Comparison of ENCODE assay signal across 15 mouse cellular contexts in genomic region chr2:13751691-13752090, GRCm38 (mm10).
"Had no signal": no experiment of that assay in that cellular context is flagged by ENCODE, and none has a peak within 500 bp of the region (broad histone marks: within the 10 kb centered on the region; RNA-seq: fewer than 3 reads in every experiment).

No protein-coding gene starts in this region.

- H3K27me3 ChIP-seq: kidney, embryonic 15.5 days; limb, embryonic 15.5 days; liver, embryonic 12.5 days; neural tube, embryonic 13.5 days; stomach, embryonic 15.5 days had no signal

- H3K27ac ChIP-seq: kidney, embryonic 15.5 days; limb, embryonic 15.5 days; liver, embryonic 12.5 days; neural tube, embryonic 13.5 days; stomach, embryonic 15.5 days had no signal

- H3K36me3 ChIP-seq: kidney, embryonic 15.5 days; limb, embryonic 15.5 days; liver, embryonic 12.5 days; neural tube, embryonic 13.5 days; stomach, embryonic 15.5 days had no signal

- H3K4me2 ChIP-seq: kidney, embryonic 15.5 days; limb, embryonic 15.5 days; liver, embryonic 12.5 days; lung, embryonic 14.5 days; neural tube, embryonic 13.5 days; stomach, embryonic 15.5 days had no signal

- H3K9ac ChIP-seq: kidney, embryonic 15.5 days; limb, embryonic 15.5 days; liver, embryonic 12.5 days; lung, embryonic 14.5 days; neural tube, embryonic 13.5 days; stomach, embryonic 15.5 days had no signal

- H3K9me3 ChIP-seq: kidney, embryonic 15.5 days; limb, embryonic 15.5 days; liver, embryonic 12.5 days; stomach, embryonic 15.5 days had no signal

- DNase-seq: kidney, adult 2 months; kidney, postnatal 36 days; layer of hippocampus, adult 9-11 months; layer of hippocampus, postnatal 36 days; lung, embryonic 14.5 days; lung, postnatal 10 days; lung, postnatal 4 days; right cerebral cortex, postnatal 14 days; thymus, postnatal 4 days had no signal

- H3K4me3 ChIP-seq: kidney, embryonic 15.5 days; limb, embryonic 15.5 days; liver, embryonic 12.5 days; neural tube, embryonic 13.5 days; stomach, embryonic 15.5 days had no signal

- H3K4me1 ChIP-seq: kidney, embryonic 15.5 days; limb, embryonic 15.5 days; liver, embryonic 12.5 days; neural tube, embryonic 13.5 days; stomach, embryonic 15.5 days had no signal

- ATAC-seq: intestine, embryonic 16.5 days; liver, embryonic 12.5 days had no signal
